Mouse (Mus musculus) megakaryocyte, embryonic 14.5 days (primary cell): Measurements from ENCODE around the gene Jhy.

Source experiments
- FLI1 ChIP-seq: IDR thresholded peaks from 2 replicates; pipeline ENCODE4 v1.6.1; 2012; ENCODE audit warnings: low read length, inconsistent platforms, mixed read lengths
- GATA1 ChIP-seq: IDR thresholded peaks from 3 replicates; pipeline ENCODE4 v1.6.1; 2012; ENCODE audit warnings: mixed read lengths, low read length, inconsistent platforms, borderline replicate concordance

GRCm38 (mm10) chr9:40937425-40937824 lies 26.5 kb downstream of the Jhy start:
- TF ChIP-seq GATA1 (no peak), FLI1 (no peak)
